Mouse (Mus musculus) neural tube, embryonic 11.5 days (tissue): Measurements from ENCODE around the gene Olfr319. TPM values are rescaled to one million over a fixed set of nuclear protein-coding genes. Genes with fewer than 3 reads are reported as not detected.
"Not testable (repeated sequence)": the region's sequence is repeated elsewhere in the genome, so short reads cannot be mapped to it uniquely, and the experiment has no call there.

Experiments
- ATAC-seq: fragments of 200-750 bp; cut with Nextera tagmentation; 2 replicates; pipeline ENCODE4 v1.8.0; 2017; ENCODE audit warnings: moderate number of reproducible peaks, mild to moderate bottlenecking, moderate TSS enrichment, moderate library complexity; ENCODE audit not compliant: insufficient read depth, low FRiP score, low TSS enrichment
- DNase-seq: peaks from one replicate; pipeline ENCODE4 v3.0.0-alpha.2; 2015; ENCODE audit warnings: low spot score
- H3K27ac ChIP-seq: fragments of 300-500 bp; sonication (generic); 2 replicates; pipeline ENCODE4 v1.5.1; 2014; ENCODE audit warnings: low read depth, mild to moderate bottlenecking, low read length
- H3K27me3 ChIP-seq: fragments of 300-500 bp; sonication (generic); 2 replicates; pipeline ENCODE4 v1.6.1; 2014; ENCODE audit warnings: mild to moderate bottlenecking, low read length, mixed read lengths; ENCODE audit not compliant: control insufficient read depth, insufficient read depth
- H3K36me3 ChIP-seq: fragments of 300-500 bp; sonication (generic); 2 replicates; pipeline ENCODE4 v1.6.1; 2014; ENCODE audit warnings: mild to moderate bottlenecking, low read length, moderate library complexity, mixed read lengths; ENCODE audit not compliant: control insufficient read depth, insufficient read depth
- H3K4me1 ChIP-seq: fragments of 300-500 bp; sonication (generic); 2 replicates; pipeline ENCODE4 v1.6.1; 2014; ENCODE audit warnings: low read length, mixed read lengths; ENCODE audit not compliant: control insufficient read depth, insufficient read depth
- H3K4me2 ChIP-seq: fragments of 300-500 bp; sonication (generic); 2 replicates; pipeline ENCODE4 v1.6.1; 2014; ENCODE audit warnings: low read depth, mild to moderate bottlenecking, moderate library complexity
- H3K4me3 ChIP-seq: fragments of 300-500 bp; sonication (generic); 2 replicates; pipeline ENCODE4 v1.5.1; 2014; ENCODE audit warnings: low read depth, low read length
- H3K9ac ChIP-seq: fragments of 300-500 bp; sonication (generic); 2 replicates; pipeline ENCODE4 v1.6.1; 2014; ENCODE audit warnings: mild to moderate bottlenecking, low read length
- H3K9me3 ChIP-seq: fragments of 300-500 bp; sonication (generic); 2 replicates; pipeline ENCODE4 v1.6.1; 2016; ENCODE audit warnings: low read length; ENCODE audit not compliant: control insufficient read depth
- WGBS: fragments of 180-500 bp; shearing (Covaris S2); extraction: QIAGEN DNeasy Blood & Tissue Kit; methylation state at CpG from one replicate; pipeline ENCODE4 v1.1.7; 2014; 5-methylcytosine and 5-hydroxymethylcytosine counted together
- polyA plus RNA-seq: library from polyadenylated mRNA; unstranded; fragments of >200 nt; fragmentation: Nextera tagmentation; extraction: Ambion mirVana; gene quantifications from 2 replicates; pipeline ENCODE4 v1.2.1, GENCODE M21; 2014

Olfr319 gene
- polyA plus RNA-seq, 1 experiment from 2014 or later: not detected

- H3K4me1 ChIP-seq: no peaks in the 10 kb centered on the region
- no peak within 1 kb of the TSS for H3K4me2 ChIP-seq
- H3K9ac ChIP-seq: no peak within 1 kb of the TSS
- H3K9me3 ChIP-seq: no peaks in the 10 kb centered on the region
- ATAC-seq: no peak
- no peak within 1 kb of the TSS for H3K4me3 ChIP-seq
- no peak for DNase-seq
- no peak within 1 kb of the TSS for H3K27ac ChIP-seq
- H3K27me3 ChIP-seq: no peaks in the 10 kb centered on the region
- H3K36me3 ChIP-seq: no peaks in the 10 kb centered on the region
These were observed 25.0 kb downstream of the Olfr319 start, which contains the start of gene Olfr318 for GRCm38 (mm10) chr11:58723914-58724313. Gene Olfr318, minus strand, starts transcription at chr11:58724014.

GRCm38 (mm10) chr11:58727896-58728650 lies 29.1 kb downstream of the Olfr319 start:
- not testable (repeated sequence) for H3K9ac ChIP-seq, H3K9me3 ChIP-seq, H3K27ac ChIP-seq, ATAC-seq, H3K4me3 ChIP-seq, H3K4me1 ChIP-seq, DNase-seq, H3K27me3 ChIP-seq, H3K4me2 ChIP-seq, H3K36me3 ChIP-seq
- 76% methylated on average over 6 of the region's 6 CpGs for WGBS

DNA sequence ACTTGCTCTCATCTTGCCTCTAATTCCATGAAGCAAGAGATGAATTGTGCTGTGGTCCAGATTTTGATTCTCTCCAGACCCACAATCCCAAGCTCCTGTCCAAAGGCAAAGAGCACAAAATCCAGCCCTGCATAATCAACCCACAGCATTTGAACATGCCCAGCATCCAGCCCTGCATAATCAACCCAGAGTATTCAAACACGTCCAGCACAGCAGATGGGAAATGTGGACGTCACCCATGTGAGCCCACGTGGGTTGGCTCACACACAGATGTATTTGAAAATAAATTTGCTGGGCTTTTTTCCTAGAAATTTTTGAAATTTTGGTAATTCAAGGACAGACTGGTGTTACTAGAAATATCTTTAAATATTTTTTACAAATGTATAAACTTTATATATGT lies 34.4 kb downstream of the Olfr319 start:
- Histone ChIP-seq H3K36me3 (no peaks in the 10 kb centered on the region), H3K4me2 (no peak overlapping the region), H3K9me3 (no peaks in the 10 kb centered on the region), H3K9ac (no peak overlapping the region), H3K27ac (no peak overlapping the region), H3K27me3 (no peaks in the 10 kb centered on the region), H3K4me1 (no peaks in the 10 kb centered on the region), H3K4me3 (no peak overlapping the region)
- no peak for DNase-seq
- 59% methylated on average over 3 of the region's 3 CpGs for WGBS
- no peak for ATAC-seq

DNA sequence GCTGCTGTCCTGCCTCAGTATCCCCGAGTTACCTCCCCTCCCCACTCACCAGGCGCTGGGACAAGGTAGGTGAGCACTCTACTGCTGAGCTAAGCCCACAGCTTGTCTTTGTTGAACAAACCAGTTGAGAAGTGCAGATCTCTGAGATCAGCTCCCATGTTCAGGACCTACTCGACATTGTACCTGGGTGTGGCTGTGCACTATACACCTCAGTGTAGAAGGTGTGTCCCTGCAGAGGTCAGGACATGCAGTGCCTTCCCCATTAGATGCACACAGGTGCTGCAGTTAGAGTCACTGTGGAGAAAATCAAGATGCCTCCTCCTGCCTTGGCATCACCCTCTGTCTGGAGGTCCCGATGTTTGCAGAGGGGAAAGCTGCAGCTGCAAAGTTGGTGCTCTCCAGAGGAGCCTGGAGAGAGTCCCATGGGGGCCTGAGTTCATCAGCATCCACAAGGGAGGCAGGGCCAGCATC lies 39.9 kb downstream of the Olfr319 start, which contains the start of gene Olfr317:
Olfr317 (minus strand) TSS at position 421 of the 471 bp plus-strand sequence.
- H3K27ac ChIP-seq: no peak within 1 kb of the TSS
- no peaks in the 10 kb centered on the region for H3K9me3 ChIP-seq
- H3K9ac ChIP-seq: no peak within 1 kb of the TSS
- H3K4me3 ChIP-seq: no peak within 1 kb of the TSS
- ATAC-seq (no peak), DNase-seq (no peak)
- H3K4me2 ChIP-seq: no peak within 1 kb of the TSS
- no peaks in the 10 kb centered on the region for H3K4me1 ChIP-seq
- WGBS: 70% methylated on average over 4 of the region's 4 CpGs
- no peaks in the 10 kb centered on the region for H3K36me3 ChIP-seq
- no peaks in the 10 kb centered on the region for H3K27me3 ChIP-seq

DNA sequence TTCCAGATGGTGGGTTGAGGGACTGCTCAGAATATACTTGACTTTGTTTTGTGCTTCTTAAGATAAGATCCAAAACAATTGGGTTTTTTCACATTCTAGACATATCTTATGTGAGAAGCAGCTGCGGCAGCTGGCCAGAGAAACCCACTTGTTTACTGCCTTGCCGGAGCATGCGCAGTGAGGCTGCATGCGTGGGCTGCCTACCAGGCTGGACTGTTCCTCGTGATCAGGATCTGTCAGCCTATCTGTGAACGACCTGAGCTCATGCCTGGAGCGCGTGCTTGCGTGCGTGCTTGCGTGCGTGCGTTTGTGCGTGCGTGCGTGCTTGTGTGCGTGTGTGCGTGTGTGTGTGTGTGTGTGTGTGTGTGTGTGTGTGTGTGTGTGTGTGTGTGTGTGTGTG lies 52.1 kb downstream of the Olfr319 start:
- ATAC-seq, H3K4me1 ChIP-seq, H3K36me3 ChIP-seq, H3K27ac ChIP-seq, H3K9me3 ChIP-seq, H3K27me3 ChIP-seq, DNase-seq, H3K4me2 ChIP-seq, H3K9ac ChIP-seq, H3K4me3 ChIP-seq: not testable (repeated sequence)
- WGBS: 90% methylated on average over 18 of the region's 18 CpGs

DNA sequence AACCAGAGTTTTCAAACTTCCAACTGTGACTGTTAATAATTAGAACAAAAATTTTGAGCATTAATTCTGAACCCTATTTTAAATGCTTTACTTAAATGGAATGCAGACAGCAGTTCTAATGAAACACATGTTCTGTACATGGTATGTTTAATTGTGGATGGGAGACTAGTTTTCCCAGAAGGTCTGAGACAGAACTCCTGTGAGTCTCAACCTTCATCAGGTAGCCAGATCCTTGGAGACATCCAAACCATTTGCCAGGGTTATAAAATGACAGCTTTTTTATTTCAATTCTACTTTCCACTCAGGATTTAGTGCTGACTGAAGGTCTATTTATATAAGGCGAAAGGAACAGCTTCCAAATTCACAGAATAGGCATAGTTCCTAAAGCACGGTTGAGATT lies 53.5 kb downstream of the Olfr319 start, which contains the start of gene Olfr316:
Olfr316 (plus strand) TSS at position 301 of the 400 bp plus-strand sequence.
- ATAC-seq: no peak
- H3K36me3 ChIP-seq: no peaks in the 10 kb centered on the region
- H3K27ac ChIP-seq: no peak within 1 kb of the TSS
- no peak for DNase-seq
- no peak within 1 kb of the TSS for H3K9ac ChIP-seq
- H3K4me1 ChIP-seq: no peaks in the 10 kb centered on the region
- no peak within 1 kb of the TSS for H3K4me2 ChIP-seq
- WGBS: 92% methylated on average over 2 of the region's 2 CpGs
- H3K27me3 ChIP-seq: no peaks in the 10 kb centered on the region
- no peak within 1 kb of the TSS for H3K4me3 ChIP-seq
- no peaks in the 10 kb centered on the region for H3K9me3 ChIP-seq

Other genes with a start within 250 kb of the Olfr319 start
- not detected in 2 replicates for gene Lypd9, start 246.2 kb upstream of the Olfr319 start, polyA plus RNA-seq
- not detected in 2 replicates for gene Olfr30, start 236.9 kb upstream of the Olfr319 start, polyA plus RNA-seq
- not detected in 2 replicates for gene Olfr332, start 206.6 kb upstream of the Olfr319 start, polyA plus RNA-seq
- not detected in 2 replicates for gene Olfr331, start 196.6 kb upstream of the Olfr319 start, polyA plus RNA-seq
- not detected in 2 replicates for gene Olfr330, start 164.3 kb upstream of the Olfr319 start, polyA plus RNA-seq
- gene Olfr329-ps, start 152.7 kb upstream of the Olfr319 start, polyA plus RNA-seq: not detected in 2 replicates
- gene Olfr328, start 143.5 kb upstream of the Olfr319 start, polyA plus RNA-seq: not detected in 2 replicates
- not detected in 2 replicates for gene Olfr224, start 128.6 kb upstream of the Olfr319 start, polyA plus RNA-seq
- gene Olfr325, start 121.4 kb upstream of the Olfr319 start, polyA plus RNA-seq: not detected in 2 replicates
- gene Olfr324, start 104.0 kb upstream of the Olfr319 start, polyA plus RNA-seq: not detected in 2 replicates
- gene 2210407C18Rik, start 83.1 kb upstream of the Olfr319 start, polyA plus RNA-seq: not detected in 2 replicates
- gene Olfr323, start 68.7 kb upstream of the Olfr319 start, polyA plus RNA-seq: not detected in 2 replicates
- gene Trim58, start 58.7 kb upstream of the Olfr319 start, polyA plus RNA-seq: 0.31 and 0.39 TPM in 2 replicates
- not detected in 2 replicates for gene Olfr322, start 40.4 kb upstream of the Olfr319 start, polyA plus RNA-seq
- gene Olfr320, start 18.1 kb upstream of the Olfr319 start, polyA plus RNA-seq: not detected in 2 replicates
- not detected in 2 replicates for gene Olfr318, start 24.9 kb downstream of the Olfr319 start, polyA plus RNA-seq
- not detected in 2 replicates for gene Olfr317, start 40.0 kb downstream of the Olfr319 start, polyA plus RNA-seq
- gene Olfr316, start 53.6 kb downstream of the Olfr319 start, polyA plus RNA-seq: not detected in 2 replicates
- gene Olfr315, start 74.0 kb downstream of the Olfr319 start, polyA plus RNA-seq: not detected in 2 replicates
- gene Olfr314, start 83.8 kb downstream of the Olfr319 start, polyA plus RNA-seq: not detected in 2 replicates
- gene Fam183b, start 102.8 kb downstream of the Olfr319 start, polyA plus RNA-seq: 6.3 and 6.8 TPM in 2 replicates
- not detected in 2 replicates for gene Olfr313, start 115.8 kb downstream of the Olfr319 start, polyA plus RNA-seq
- gene Olfr312, start 130.1 kb downstream of the Olfr319 start, polyA plus RNA-seq: not detected in 2 replicates
- gene Olfr311, start 140.1 kb downstream of the Olfr319 start, polyA plus RNA-seq: not detected in 2 replicates
- 16.0 and 19.9 TPM in 2 replicates for gene Gm12258, start 148.0 kb downstream of the Olfr319 start, polyA plus RNA-seq
- gene 2810021J22Rik, start 168.1 kb downstream of the Olfr319 start, polyA plus RNA-seq: 11.0 and 13.0 TPM in 2 replicates
- 6.1 and 7.2 TPM in 2 replicates for gene Zfp39, start 205.1 kb downstream of the Olfr319 start, polyA plus RNA-seq
- not detected in 2 replicates for gene Btnl10, start 218.7 kb downstream of the Olfr319 start, polyA plus RNA-seq
- 460 and 493 TPM in 2 replicates for gene Rnf187, start 239.8 kb downstream of the Olfr319 start, polyA plus RNA-seq
- gene Hist3h2ba, start 249.8 kb downstream of the Olfr319 start, polyA plus RNA-seq: 75.5 and 84.8 TPM in 2 replicates